Mouse (Mus musculus) Muller cell, postnatal 12 days (primary cell): ENCODE measurements at regions not wholly inside any gene's neighbourhood (a gene's known extent, or its start where the extent isn't known, plus 50 kb on each side); places are given as distances from the start of the nearest gene placed in this dataset.

Experiments
- DNase-seq: peaks from one replicate; pipeline ENCODE4 v3.0.0-alpha.2; 2015; ENCODE audit errors: inconsistent ontology term

- DNase-seq = peak; percentile 80
These were observed 81.7 kb upstream of the Cers4 start for GRCm38 (mm10) chr8:4411126-4411525.

GRCm38 (mm10) chr8:4411836-4412235 is 81.0 kb upstream of the Cers4 start:
- DNase-seq = no peak

GRCm38 (mm10) chr8:4413206-4413605 is 79.6 kb upstream of the Cers4 start:
- peak; percentile 48 for DNase-seq

- DNase-seq = peak; percentile 6
These were observed 79.1 kb upstream of the Cers4 start for GRCm38 (mm10) chr8:4413764-4414163.

- DNase-seq = no peak
These were observed 75.7 kb upstream of the Cers4 start for GRCm38 (mm10) chr8:4417141-4417540.

- no peak for DNase-seq
These were observed 59.7 kb upstream of the Cers4 start for GRCm38 (mm10) chr8:4433161-4433560.

- no peak for DNase-seq
These were observed 56.3 kb upstream of the Cers4 start for GRCm38 (mm10) chr8:4436546-4436945.
